Mouse (Mus musculus) neural tube, embryonic 13.5 days (tissue): Measurements from ENCODE around the gene Dus2. TPM values are rescaled to one million over a fixed set of nuclear protein-coding genes. Genes with fewer than 3 reads are reported as not detected.
A peak's percentile ranks its signal among the peaks of the same experiment; 100 is the strongest.

Experiments
- ATAC-seq: fragments of 200-750 bp; cut with Nextera tagmentation; 2 replicates; pipeline ENCODE4 v1.8.0; 2017; ENCODE audit warnings: low read depth, mild to moderate bottlenecking, moderate TSS enrichment, moderate library complexity
- H3K27ac ChIP-seq: fragments of 300-500 bp; sonication (generic); replicated peaks from 2 replicates; pipeline ENCODE4 v1.5.1; 2015; ENCODE audit warnings: moderate library complexity, mild to moderate bottlenecking, inconsistent platforms
- H3K27me3 ChIP-seq: fragments of 300-500 bp; sonication (generic); 2 replicates; pipeline ENCODE4 v1.6.1; 2015; ENCODE audit warnings: mild to moderate bottlenecking, inconsistent platforms
- H3K36me3 ChIP-seq: fragments of 300-500 bp; sonication (generic); 2 replicates; pipeline ENCODE4 v1.6.1; 2015; ENCODE audit warnings: mild to moderate bottlenecking, inconsistent platforms
- H3K4me1 ChIP-seq: fragments of 300-500 bp; sonication (generic); replicated peaks from 2 replicates; pipeline ENCODE4 v1.6.1; 2015; ENCODE audit warnings: inconsistent platforms
- H3K4me2 ChIP-seq: fragments of 300-500 bp; sonication (generic); 2 replicates; pipeline ENCODE4 v1.6.1; 2015; ENCODE audit warnings: inconsistent platforms, mild to moderate bottlenecking, moderate library complexity
- H3K4me3 ChIP-seq: fragments of 300-500 bp; sonication (generic); 2 replicates; pipeline ENCODE4 v1.5.1; 2015; ENCODE audit warnings: mild to moderate bottlenecking, inconsistent platforms
- H3K9ac ChIP-seq: fragments of 300-500 bp; sonication (generic); 2 replicates; pipeline ENCODE4 v1.6.1; 2015; ENCODE audit warnings: moderate library complexity, mild to moderate bottlenecking, inconsistent platforms
- H3K9me3 ChIP-seq: fragments of 300-500 bp; sonication (generic); 2 replicates; pipeline ENCODE4 v1.6.1; 2016; ENCODE audit warnings: inconsistent platforms
- WGBS: fragments of 180-500 bp; shearing (Covaris S2); methylation state at CpG from one replicate; pipeline ENCODE4 v1.1.7; 2015; 5-methylcytosine and 5-hydroxymethylcytosine counted together
- polyA plus RNA-seq: library from polyadenylated mRNA; unstranded; fragments of >200 nt; fragmentation: Nextera tagmentation; extraction: Ambion mirVana; gene quantifications from 2 replicates; pipeline ENCODE4 v1.2.1, GENCODE M21; 2015

Dus2 gene
- polyA plus RNA-seq, 1 experiment from 2014 or later = 23.1 TPM

GRCm38 (mm10) chr8:106016284-106016683 lies 25.1 kb downstream of the Dus2 start:
- 96% methylated on average over 6 of the region's 6 CpGs for WGBS
- H3K9me3 ChIP-seq = no peaks in the 10 kb centered on the region

GRCm38 (mm10) chr8:106017130-106017529 lies 26.0 kb downstream of the Dus2 start:
- no peaks in the 10 kb centered on the region for H3K9me3 ChIP-seq
- H3K27me3 ChIP-seq = no peaks in the 10 kb centered on the region
- H3K36me3 ChIP-seq = peaks cover 40% of the 10 kb centered on the region
- no peak overlapping the region for H3K4me3 ChIP-seq
- H3K27ac ChIP-seq = no peak overlapping the region
- no peak overlapping the region for H3K4me2 ChIP-seq
- no peak overlapping the region for H3K9ac ChIP-seq
- peaks cover under 1% of the 10 kb centered on the region; the same call in 1 of the 2 replicates for H3K4me1 ChIP-seq
- 92% methylated on average over 7 of the region's 7 CpGs for WGBS
- no peak for ATAC-seq

More at GRCm38 (mm10) chr8:106016284-106016683, 25.1 kb downstream of the Dus2 start:
- Histone ChIP-seq H3K27me3 (no peaks in the 10 kb centered on the region), H3K27ac (no peak overlapping the region), H3K4me2 (no peak overlapping the region), H3K4me1 (peaks cover 6% of the 10 kb centered on the region; the same call in 1 of the 2 replicates), H3K4me3 (no peak overlapping the region), H3K36me3 (peaks cover 40% of the 10 kb centered on the region), H3K9ac (no peak overlapping the region)
- no peak for ATAC-seq

GRCm38 (mm10) chr8:106018039-106018438 lies 26.9 kb downstream of the Dus2 start:
- H3K4me3 ChIP-seq = no peak overlapping the region
- no peak overlapping the region for H3K27ac ChIP-seq
- no peaks in the 10 kb centered on the region for H3K9me3 ChIP-seq
- no peak for ATAC-seq
- H3K27me3 ChIP-seq = no peaks in the 10 kb centered on the region
- H3K36me3 ChIP-seq = peaks cover 40% of the 10 kb centered on the region
- no peaks in the 10 kb centered on the region for H3K4me1 ChIP-seq
- no peak overlapping the region for H3K9ac ChIP-seq
- no peak overlapping the region for H3K4me2 ChIP-seq
- WGBS = 93% methylated on average over 3 of the region's 3 CpGs

- H3K9me3 ChIP-seq = no peaks in the 10 kb centered on the region
- no peak overlapping the region for H3K9ac ChIP-seq
- no peak overlapping the region for H3K27ac ChIP-seq
- no peak overlapping the region for H3K4me3 ChIP-seq
- H3K4me2 ChIP-seq = no peak overlapping the region
- H3K27me3 ChIP-seq = no peaks in the 10 kb centered on the region
- H3K36me3 ChIP-seq = peaks cover 46% of the 10 kb centered on the region
- no peaks in the 10 kb centered on the region for H3K4me1 ChIP-seq
- peak; percentile 67; the same call in 1 of the 2 replicates for ATAC-seq
These were observed 31.3 kb downstream of the Dus2 start for GRCm38 (mm10) chr8:106022483-106022882.

GRCm38 (mm10) chr8:106038721-106039120 lies 47.6 kb downstream of the Dus2 start:
- WGBS = 93% methylated on average over 10 of the region's 10 CpGs
- peaks cover 23% of the 10 kb centered on the region for H3K36me3 ChIP-seq
- no peak for ATAC-seq
- H3K9me3 ChIP-seq = no peaks in the 10 kb centered on the region
- no peak overlapping the region for H3K9ac ChIP-seq
- H3K27ac ChIP-seq = no peak overlapping the region
- H3K4me2 ChIP-seq = no peak overlapping the region
- H3K4me3 ChIP-seq = no peak overlapping the region
- no peaks in the 10 kb centered on the region for H3K4me1 ChIP-seq
- H3K27me3 ChIP-seq = no peaks in the 10 kb centered on the region

- no peak overlapping the region for H3K9ac ChIP-seq
- 84% methylated on average over 4 of the region's 4 CpGs for WGBS
- H3K9me3 ChIP-seq = no peaks in the 10 kb centered on the region
- H3K4me3 ChIP-seq = no peak overlapping the region
- H3K36me3 ChIP-seq = peaks cover 16% of the 10 kb centered on the region
- H3K4me2 ChIP-seq = no peak overlapping the region
- ATAC-seq = no peak
- no peaks in the 10 kb centered on the region for H3K27me3 ChIP-seq
- 0 out of 2 replicates have a peak, but pooled peaks cover 5% of the 10 kb centered on the region for H3K4me1 ChIP-seq
- no peak overlapping the region for H3K27ac ChIP-seq
These were observed 48.5 kb downstream of the Dus2 start for GRCm38 (mm10) chr8:106039605-106040004.

- H3K4me2 ChIP-seq = no peak overlapping the region
- 0 out of 2 replicates have a peak, but pooled peaks cover 5% of the 10 kb centered on the region for H3K4me1 ChIP-seq
- ATAC-seq = no peak
- 84% methylated on average over 4 of the region's 4 CpGs for WGBS
- peaks cover 22% of the 10 kb centered on the region for H3K36me3 ChIP-seq
- H3K27me3 ChIP-seq = no peaks in the 10 kb centered on the region
- no peaks in the 10 kb centered on the region for H3K9me3 ChIP-seq
- H3K9ac ChIP-seq = no peak overlapping the region
- H3K4me3 ChIP-seq = no peak overlapping the region
- H3K27ac ChIP-seq = no peak overlapping the region
These were observed 49.1 kb downstream of the Dus2 start for GRCm38 (mm10) chr8:106040218-106040617.

GRCm38 (mm10) chr8:106043055-106043454 lies 51.9 kb downstream of the Dus2 start:
- H3K9me3 ChIP-seq = no peaks in the 10 kb centered on the region
- 61% methylated on average over 2 of the region's 2 CpGs for WGBS
- H3K27me3 ChIP-seq = no peaks in the 10 kb centered on the region
- no peak overlapping the region for H3K4me2 ChIP-seq
- no peak for ATAC-seq
- peaks cover 13% of the 10 kb centered on the region for H3K36me3 ChIP-seq
- H3K4me3 ChIP-seq = no peak overlapping the region
- H3K4me1 ChIP-seq = 0 out of 2 replicates have a peak, but pooled peaks cover 5% of the 10 kb centered on the region
- no peak overlapping the region for H3K27ac ChIP-seq
- H3K9ac ChIP-seq = no peak overlapping the region

GRCm38 (mm10) chr8:106044151-106044550 lies 53.0 kb downstream of the Dus2 start:
- no peak overlapping the region for H3K9ac ChIP-seq
- WGBS = 85% methylated on average over 3 of the region's 3 CpGs
- H3K27ac ChIP-seq = no peak overlapping the region
- 0 out of 2 replicates have a peak, but pooled peaks cover 5% of the 10 kb centered on the region for H3K4me1 ChIP-seq
- peaks cover 18% of the 10 kb centered on the region for H3K36me3 ChIP-seq
- no peak overlapping the region for H3K4me2 ChIP-seq
- no peak for ATAC-seq
- no peaks in the 10 kb centered on the region for H3K9me3 ChIP-seq
- H3K4me3 ChIP-seq = no peak overlapping the region
- no peaks in the 10 kb centered on the region for H3K27me3 ChIP-seq

- ATAC-seq = no peak
- 0 out of 2 replicates have a peak, but pooled peaks cover 5% of the 10 kb centered on the region for H3K4me1 ChIP-seq
- no peaks in the 10 kb centered on the region for H3K9me3 ChIP-seq
- H3K4me3 ChIP-seq = no peak overlapping the region
- no peak overlapping the region for H3K4me2 ChIP-seq
- H3K9ac ChIP-seq = no peak overlapping the region
- no peak overlapping the region for H3K27ac ChIP-seq
- 93% methylated on average over 11 of the region's 11 CpGs for WGBS
- H3K36me3 ChIP-seq = peaks cover 31% of the 10 kb centered on the region
- no peaks in the 10 kb centered on the region for H3K27me3 ChIP-seq
These were observed 55.9 kb downstream of the Dus2 start for GRCm38 (mm10) chr8:106046872-106047559.

- WGBS = 87% methylated on average over 5 of the region's 5 CpGs
- H3K4me3 ChIP-seq = no peak overlapping the region
- no peak overlapping the region for H3K4me2 ChIP-seq
- H3K36me3 ChIP-seq = peaks cover 41% of the 10 kb centered on the region
- H3K27me3 ChIP-seq = no peaks in the 10 kb centered on the region
- H3K9me3 ChIP-seq = no peaks in the 10 kb centered on the region
- H3K4me1 ChIP-seq = 0 out of 2 replicates have a peak, but pooled peaks cover 5% of the 10 kb centered on the region
- ATAC-seq = no peak
- H3K9ac ChIP-seq = no peak overlapping the region
- no peak overlapping the region for H3K27ac ChIP-seq
These were observed 56.9 kb downstream of the Dus2 start for GRCm38 (mm10) chr8:106047854-106048630.

GRCm38 (mm10) chr8:106049840-106050239 lies 58.7 kb downstream of the Dus2 start:
- WGBS = 88% methylated on average over 6 of the region's 6 CpGs
- ATAC-seq = no peak
- Histone ChIP-seq H3K4me2 (no peak overlapping the region), H3K9me3 (no peaks in the 10 kb centered on the region), H3K36me3 (peaks cover 53% of the 10 kb centered on the region), H3K4me1 (no peaks in the 10 kb centered on the region), H3K27ac (no peak overlapping the region), H3K4me3 (no peak overlapping the region), H3K27me3 (no peaks in the 10 kb centered on the region), H3K9ac (no peak overlapping the region)
